Mouse (Mus musculus): ENCODE measurements around the gene B4galnt1.
A peak's percentile ranks its signal among the peaks of the same experiment; 100 is the strongest.

The B4galnt1 gene

GRCm38 (mm10) chr10:127170837-127171272 is 5.8 kb downstream of the B4galnt1 start:
- DNase-seq (ENCODE audit: low spot score): peak; percentile 54

DNA sequence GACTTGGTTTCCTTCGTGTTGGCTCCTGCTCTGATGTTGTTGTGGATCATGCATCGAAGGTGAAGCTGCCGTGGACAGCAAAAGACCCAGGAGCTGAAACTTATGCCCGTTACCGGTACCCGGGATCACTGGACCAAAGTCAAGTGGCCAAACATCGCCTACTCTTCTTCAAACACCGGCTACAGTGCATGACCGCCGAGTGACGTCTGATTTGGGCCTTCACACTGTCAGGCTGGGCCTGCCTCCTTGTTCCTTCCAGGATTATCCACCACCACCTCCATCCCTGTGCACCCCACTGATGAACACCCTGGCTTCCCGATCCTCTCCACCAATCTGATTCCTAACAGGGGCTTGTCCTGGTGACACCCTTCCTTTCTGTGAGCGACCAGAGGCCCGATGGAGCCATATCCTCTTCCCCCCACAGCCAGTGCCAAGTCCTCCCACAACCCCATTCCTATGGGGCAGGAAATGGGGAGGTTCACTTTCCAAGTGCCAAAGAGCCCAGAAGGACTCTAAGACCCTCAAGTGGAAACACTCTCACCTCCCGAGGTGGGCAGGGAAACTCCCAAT is 6.7 kb downstream of the B4galnt1 start:
- no peak for DNase-seq (ENCODE audit: low spot score)

- no peak for DNase-seq (ENCODE audit: low spot score)
These were observed 8.4 kb downstream of the B4galnt1 start for GRCm38 (mm10) chr10:127173148-127174065.

GRCm38 (mm10) chr10:127174170-127174569 is 9.1 kb downstream of the B4galnt1 start:
- no peak for DNase-seq (ENCODE audit: low spot score)

DNA sequence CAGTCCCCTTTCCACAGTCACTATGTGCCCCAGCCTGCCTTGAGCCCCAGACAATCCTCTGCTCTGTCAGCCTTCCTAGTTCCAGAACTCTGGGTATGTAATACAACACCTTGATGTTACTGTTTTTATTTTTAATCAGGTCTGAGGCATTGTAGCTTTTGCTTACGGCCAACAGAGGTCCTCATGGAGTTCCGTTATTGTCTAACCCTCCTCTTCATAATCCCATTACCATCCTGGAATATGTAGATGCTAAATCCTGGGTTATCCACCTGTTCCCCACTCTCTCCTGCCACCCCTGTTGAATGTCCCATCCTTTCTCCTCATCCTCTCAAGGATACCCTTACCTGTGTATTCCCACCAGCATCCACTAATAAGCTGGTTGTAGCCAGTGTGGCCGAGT is 11.2 kb downstream of the B4galnt1 start:
- no peak for DNase-seq (ENCODE audit: low spot score)

DNA sequence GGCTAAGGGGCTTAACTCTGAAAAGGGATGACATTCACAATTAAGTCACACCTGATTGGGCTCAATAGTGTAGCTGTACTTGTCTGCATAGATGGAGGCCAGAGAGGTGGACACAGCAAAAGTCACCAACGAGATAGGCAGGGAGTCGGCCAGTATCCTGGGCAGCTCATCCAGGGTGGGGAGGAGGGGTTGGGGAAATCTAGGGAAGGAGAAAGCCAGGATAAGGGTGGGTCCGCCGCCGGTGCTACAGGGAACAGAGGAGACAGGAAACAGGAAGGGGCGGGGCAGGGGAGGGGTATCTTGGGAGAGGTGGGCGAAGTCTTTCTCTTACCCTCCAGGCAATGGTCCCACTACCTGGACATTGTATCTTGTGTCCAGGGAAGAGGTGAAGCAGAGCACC is 11.7 kb downstream of the B4galnt1 start:
- no peak for DNase-seq (ENCODE audit: low spot score)

DNA sequence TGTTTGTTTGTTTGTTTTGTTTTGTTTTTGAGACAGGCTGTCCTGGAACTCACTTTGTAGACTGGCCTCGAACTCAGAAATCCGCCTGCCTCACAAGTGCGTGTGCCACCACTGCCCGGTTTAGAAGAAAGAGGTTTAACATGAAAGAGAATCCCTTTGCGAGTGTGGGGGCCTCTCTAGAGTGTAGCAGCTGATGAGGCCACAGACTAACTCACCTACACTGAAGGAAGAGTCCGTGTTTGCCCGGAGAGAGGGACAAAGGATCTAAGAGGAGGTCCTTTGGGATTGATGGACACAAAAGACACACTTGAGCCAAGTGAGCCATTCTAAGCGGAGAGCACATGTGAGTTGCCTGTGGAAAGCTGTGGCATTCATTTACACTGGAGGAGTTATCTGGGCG is 12.2 kb downstream of the B4galnt1 start:
- DNase-seq (ENCODE audit: low spot score): no peak

DNA sequence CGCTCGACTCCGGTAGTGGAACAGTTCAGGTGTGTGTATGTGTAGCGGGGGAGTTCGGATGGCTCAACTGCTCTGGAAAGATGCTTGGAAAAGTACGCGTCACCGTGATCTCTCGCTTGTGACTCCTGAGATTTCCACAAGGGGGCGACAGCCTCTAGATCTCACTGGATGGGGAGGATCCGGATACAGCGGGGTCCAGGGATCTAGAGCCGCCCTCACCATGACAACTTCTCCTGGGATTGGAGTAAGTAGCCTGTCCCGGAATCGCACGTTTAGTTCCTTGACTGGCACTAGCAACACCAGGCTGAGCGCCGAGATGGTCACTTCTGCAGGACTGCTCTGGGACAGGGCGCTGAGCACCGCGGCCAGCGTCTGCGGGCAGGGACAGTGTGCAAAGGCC is 12.7 kb downstream of the B4galnt1 start:
- no peak for DNase-seq (ENCODE audit: low spot score)

DNA sequence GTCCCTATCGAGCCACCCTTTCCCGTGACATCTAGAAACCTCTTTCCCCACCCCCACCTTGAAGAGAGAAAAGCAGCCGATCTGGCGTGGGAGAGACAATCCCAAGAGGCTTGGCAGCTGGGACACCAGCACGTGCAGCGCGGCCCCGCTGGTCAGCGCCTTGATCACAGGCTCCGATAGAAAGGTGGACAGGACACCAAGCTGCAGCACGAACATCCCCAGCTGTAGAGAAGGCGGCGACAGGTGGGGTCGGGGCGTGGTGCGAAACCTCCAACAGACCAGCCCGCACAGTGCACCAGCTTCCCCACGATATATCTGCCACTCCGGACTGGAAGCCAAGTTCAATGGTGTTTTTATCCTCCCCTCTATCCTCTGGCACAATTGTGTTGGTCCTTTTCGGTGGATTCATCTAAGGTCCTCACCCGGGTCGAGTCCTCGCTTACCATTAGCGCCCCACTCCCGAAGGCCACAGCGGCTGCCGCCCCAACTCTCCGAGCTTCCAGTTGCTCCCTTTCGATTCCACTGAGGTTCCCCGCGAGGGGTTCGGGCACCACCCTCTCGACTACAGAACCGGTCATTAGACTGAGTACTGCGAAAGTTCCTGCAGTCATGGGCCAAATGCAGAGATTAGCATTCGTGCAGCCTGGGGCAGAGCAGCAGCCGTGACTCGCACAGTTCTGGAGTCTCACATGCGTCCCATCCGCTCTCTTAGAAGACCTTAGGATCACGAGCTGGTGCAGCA is 13.4 kb downstream of the B4galnt1 start:
- no peak for DNase-seq (ENCODE audit: low spot score)

GRCm38 (mm10) chr10:127179871-127180694 is 15.1 kb downstream of the B4galnt1 start, which contains the start of gene Slc26a10:
Gene Slc26a10 (minus strand): TSS chr10:127180645.
- no peak for DNase-seq (ENCODE audit: low spot score)

DNA sequence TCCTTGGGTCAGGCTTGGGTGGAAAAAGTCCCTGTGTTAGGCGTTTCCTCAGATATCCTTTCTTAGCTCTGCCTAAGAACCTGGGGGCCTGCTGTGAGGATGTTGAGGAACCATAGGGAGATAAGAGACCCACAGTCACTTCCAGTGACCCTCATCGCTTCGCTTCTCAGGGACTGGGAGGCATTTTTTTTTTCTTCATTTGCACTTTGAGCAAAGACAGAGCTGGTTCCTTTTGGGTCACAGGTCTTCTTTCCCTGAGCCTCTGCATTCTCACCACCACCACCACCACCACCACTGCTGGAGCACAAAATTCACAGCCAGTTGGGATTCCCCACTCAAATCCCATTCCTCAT is 15.6 kb downstream of the B4galnt1 start:
- no peak for DNase-seq (ENCODE audit: low spot score)

DNA sequence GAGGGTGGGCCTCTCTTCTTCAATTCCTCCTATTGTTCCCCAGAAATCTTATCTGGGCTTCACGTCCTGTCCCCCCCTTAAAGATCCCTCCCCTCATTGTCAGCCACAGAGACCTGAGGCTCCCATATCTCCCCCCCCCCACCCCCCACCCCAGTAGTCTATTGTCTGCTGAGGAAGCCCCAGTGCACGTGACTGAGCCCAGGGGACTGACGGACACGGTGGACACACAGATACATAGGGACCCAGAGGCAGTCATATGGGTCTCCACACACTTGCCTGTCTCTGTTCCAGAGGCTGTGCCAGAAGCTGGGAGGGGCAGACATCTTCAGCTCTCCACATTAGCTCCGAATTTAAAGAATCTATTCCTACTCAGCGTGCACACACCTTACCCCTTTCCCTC is 16.5 kb downstream of the B4galnt1 start:
- no peak for DNase-seq (ENCODE audit: low spot score)

GRCm38 (mm10) chr10:127182624-127183023 is 17.6 kb downstream of the B4galnt1 start:
- no peak for DNase-seq (ENCODE audit: low spot score)

DNA sequence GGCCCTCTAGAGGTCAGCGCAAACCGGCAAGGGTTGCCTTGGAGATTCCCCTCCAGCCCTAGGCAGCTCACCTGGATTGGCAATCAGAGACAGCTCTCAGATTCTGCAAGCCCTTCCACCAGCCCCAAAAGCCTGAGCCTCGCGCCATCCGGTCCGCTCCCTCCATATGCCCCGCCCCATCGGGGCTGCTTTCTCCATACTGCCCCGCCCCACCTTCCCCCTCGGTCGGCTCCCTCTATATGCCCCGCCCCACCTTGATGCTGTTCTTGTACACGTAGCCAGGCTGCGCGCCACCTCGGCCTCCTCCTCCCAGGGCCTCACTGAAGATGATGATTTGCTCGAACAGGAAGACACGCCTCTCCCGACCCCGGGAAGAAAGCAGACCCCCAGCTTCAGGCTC is 18.7 kb downstream of the B4galnt1 start:
- DNase-seq (ENCODE audit: low spot score): no peak

DNA sequence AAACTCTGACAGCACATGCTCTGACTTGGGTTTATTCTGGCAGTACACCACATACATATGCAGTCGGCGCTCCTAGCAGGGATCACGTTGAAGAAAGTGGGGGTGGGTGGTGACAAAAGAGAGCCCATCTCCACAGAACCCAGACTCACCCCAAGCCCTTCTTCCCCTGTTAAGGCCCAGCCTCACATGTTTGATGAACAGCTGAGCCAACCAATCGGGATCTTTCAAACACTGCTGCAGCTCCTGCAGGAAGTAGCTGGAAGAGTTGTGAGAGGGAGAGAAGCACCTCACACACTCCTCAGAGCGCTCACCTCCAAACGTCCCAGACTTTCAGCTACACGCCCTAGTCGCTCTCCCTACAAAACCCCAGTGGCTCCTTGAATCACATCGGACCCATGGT is 20.1 kb downstream of the B4galnt1 start:
- no peak for DNase-seq (ENCODE audit: low spot score)

DNA sequence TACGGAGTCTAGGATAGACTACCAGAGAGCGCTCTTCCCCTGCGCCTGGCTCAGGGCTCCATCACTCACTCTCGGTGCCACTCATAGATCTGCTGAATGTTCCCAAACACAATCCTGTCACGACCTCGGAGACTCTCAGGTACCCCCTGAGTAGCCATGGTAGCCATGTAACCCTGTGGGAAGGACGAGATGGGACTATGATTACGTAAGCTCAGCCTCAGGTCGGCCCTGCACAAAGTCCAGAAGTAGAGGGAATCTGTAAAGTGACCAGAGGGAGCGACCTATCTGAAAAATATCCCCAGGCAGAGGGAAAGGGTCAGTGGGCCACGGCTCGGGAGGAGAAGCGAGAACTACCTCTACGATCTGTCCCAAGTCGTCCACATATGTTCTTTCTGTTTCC is 20.5 kb downstream of the B4galnt1 start:
- DNase-seq (ENCODE audit: low spot score): no peak

DNA sequence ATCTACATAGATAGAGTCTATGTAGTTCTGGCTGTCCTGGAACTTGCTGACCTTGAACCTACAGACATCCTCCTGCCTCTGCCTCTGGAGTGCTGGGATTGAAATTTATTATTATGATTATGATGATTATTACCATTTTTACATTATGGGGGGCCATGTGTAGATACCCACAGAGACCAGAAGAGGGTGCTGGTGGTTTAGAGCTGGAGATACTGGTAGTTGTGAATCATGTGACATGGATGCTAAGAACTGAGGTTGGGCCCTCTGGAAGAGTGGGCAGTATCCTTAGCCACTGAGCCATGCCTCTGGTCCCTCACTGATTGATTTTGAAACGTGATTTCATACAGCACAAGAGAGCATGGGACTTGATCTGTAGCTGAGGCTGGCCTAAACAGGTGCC is 21.4 kb downstream of the B4galnt1 start:
- DNase-seq (ENCODE audit: low spot score): no peak

GRCm38 (mm10) chr10:127187371-127188078 is 22.5 kb downstream of the B4galnt1 start:
- DNase-seq (ENCODE audit: low spot score): no peak

GRCm38 (mm10) chr10:127188079-127188453 is 23.0 kb downstream of the B4galnt1 start:
- no peak for DNase-seq (ENCODE audit: low spot score)

DNA sequence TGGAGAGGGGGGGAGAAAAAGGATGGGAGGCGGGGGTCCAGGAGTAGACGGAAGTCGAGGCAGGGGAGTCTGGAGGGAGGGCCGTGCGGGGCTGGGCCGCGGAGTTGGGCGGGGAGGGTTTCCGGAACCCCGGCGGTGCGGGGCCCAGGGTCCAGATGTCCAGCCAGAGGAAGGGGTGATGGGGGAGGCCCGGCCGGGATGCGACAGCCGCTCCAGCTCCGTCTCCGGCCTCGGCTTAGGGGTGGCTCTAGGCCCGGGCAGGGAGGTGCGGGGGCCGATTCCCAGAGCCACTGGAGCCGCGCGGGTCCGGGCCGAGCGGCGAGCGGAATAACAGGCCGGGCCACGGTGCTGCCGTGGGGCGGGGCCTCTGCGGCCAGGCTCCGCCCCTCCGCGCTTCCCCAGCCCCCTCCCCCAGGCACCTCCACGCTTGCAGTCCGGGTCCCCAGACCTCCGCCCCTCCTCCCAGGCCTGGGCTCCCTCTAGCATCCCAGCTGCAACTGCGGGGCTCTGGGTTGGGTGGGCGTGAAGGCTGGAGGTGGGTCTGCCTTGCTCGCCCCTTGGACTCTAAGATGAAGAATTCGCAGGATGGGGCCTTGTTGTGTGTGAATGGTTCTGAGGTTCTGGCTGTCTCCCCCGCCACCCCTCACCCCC is 23.6 kb downstream of the B4galnt1 start:
- peak; percentile 63 for DNase-seq (ENCODE audit: low spot score)

DNA sequence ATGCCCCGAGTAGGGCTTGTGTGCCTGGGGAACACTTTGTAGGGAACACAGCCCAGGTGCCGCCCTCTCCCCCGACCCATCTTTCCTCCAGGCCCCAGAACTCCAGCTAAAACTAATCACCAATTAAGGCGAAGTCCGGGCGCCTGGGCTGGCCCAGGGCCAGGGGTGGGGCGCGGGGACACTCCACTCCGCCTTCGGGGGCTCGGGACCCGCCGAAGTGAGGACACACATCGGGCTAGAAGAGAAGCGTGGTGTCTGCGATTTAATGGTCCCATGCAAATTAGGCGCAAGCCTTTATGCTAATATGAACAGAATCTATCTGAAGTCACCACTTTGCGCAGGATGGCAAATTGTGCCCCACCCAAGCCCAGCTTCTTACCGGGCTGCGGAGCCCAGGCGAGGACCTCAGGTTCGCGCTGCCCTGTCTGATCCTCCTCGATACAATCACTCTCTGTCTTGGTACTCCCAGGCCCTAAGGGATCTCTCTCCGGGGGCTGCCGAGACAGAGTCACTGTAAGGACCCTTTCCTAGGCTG is 24.2 kb downstream of the B4galnt1 start:
- DNase-seq (ENCODE audit: low spot score): peak; percentile 28
